Mouse (Mus musculus): ENCODE results near the gene Dtnbp1.

DNA sequence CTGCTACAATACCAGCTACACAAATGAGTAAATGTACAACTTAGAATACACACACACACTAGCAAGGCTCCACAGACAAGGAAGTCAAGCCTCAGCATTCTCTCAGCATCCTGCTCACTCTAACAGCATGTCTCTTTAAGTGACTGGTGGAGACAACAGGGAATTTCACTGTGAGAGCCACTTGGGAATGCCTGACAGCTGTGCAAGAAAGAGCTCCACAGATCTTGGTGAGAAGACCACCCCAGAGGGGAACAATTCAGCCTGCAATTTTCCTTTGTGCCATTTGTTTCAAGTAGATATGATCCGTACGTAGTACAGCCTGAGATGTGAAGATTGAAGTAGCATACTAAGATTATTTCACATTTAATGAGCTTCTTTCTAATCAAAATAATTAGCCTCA, 24.9 kb downstream of the Dtnbp1 start:
- TF ChIP-seq POLR2A (IDR thresholded peaks at IDR 0.05; ENCODE audit: borderline replicate concordance, low read depth, low read length) (no peak), CTCF (IDR thresholded peaks at IDR 0.05; ENCODE audit: low read depth, low read length) (no peak)

All from bone marrow macrophage, adult 2 months (primary cell).